Mouse (Mus musculus): ENCODE measurements around the gene Mospd1.

The Mospd1 gene

DNA sequence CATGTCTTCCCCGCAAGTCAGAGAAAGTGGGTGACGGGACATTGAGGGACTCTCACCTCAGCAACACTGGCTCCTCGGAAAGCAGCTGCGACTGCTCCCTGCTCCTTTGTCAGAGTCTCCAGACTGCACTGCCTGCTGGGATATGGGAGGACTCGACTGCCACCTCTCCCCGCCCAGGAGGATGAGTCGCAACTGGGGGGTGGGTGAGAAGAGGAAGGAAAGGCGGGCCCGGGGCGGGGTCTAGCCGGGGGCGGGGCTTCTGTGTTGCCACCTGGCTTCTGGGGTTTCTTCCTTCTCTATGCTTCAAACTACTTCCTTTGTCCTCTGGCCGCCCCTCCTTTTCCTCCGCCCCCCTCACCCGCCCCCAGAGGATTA, at the start of gene Mospd1:
TSS of gene Mospd1 (minus strand) at position 137 of the 375 bp plus-strand sequence.
- DNase-seq, result peak; percentile 69

DNA sequence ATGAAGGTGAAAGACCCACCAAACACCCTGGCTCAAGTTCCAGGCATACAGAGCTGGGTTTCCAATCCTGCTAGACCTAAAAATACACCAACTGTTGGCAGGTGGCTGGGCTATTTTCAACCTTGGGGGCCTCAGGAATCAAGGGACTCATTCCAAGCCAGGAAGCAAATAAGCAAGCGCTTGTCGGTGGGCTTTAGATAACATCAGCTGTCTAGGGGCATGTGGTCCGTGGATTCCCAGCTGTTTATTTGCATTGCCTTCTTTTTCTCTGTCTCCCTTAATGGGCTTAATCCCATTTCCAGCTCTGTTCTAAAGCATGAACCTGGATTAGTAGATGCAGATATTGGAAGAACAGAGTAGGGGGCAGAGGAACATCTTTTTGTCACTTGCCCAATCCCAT, 16.1 kb upstream of the Mospd1 start:
- no peak for DNase-seq

DNA sequence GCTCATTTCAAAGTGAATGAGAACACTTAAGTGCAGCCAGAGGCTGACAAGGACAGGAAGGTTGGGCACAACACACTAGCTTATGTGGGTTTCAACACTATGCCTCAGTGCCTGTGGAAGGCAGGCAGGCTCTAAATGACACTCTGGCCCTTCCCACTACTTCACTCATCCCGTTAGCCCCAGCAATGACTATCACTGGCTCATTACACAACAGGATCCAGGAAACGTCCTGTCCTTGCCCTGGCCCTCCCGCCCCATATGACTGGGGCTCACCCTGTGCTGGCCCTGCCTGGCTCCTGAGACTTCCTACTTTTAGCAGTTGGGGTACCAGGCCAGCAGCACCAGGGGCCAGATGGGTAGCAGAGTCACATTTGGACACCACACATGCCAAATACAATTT, 12.8 kb upstream of the Mospd1 start:
- DNase-seq, result no peak

DNA sequence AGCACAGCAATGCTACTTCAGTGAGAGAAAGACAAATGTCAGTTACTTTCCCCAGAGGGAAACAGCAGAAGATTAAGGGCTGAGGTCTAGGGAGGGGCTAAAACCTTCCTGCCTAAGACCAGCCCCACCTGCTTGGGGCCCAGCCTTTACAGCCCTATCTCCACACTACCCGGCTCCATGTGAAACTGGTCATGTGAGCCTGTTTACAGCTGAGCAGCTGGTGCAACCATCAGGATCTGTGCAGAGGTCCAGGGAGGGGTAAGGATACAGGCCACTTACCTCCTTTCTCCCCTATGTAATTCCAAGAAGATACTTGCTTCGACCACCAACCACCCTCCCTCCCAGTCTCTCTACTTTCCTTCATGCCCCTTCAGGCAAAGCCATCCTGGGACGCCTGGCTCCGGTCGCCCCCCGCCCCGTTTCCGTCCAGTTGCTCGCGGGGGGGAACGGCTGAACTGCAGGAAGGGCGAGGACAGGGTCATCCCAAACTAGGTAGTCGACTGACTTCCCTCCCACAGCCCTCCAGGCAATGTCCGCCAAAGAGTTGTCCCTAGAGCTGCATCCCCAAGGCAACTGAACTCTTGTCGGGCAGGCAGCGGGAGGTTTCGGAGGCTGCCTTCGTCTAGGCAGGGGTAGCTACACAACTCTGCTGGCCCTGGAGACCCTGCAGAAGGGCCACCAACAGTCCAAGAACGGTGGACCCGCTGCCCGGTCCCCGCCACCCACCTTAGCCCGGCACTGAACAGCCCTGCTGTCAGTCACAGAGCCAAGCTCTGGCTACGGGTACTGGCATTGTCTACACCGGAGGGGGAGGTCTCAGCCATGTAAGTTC, 552 bp downstream of the Mospd1 start:
- peak; percentile 5 for DNase-seq

DNA sequence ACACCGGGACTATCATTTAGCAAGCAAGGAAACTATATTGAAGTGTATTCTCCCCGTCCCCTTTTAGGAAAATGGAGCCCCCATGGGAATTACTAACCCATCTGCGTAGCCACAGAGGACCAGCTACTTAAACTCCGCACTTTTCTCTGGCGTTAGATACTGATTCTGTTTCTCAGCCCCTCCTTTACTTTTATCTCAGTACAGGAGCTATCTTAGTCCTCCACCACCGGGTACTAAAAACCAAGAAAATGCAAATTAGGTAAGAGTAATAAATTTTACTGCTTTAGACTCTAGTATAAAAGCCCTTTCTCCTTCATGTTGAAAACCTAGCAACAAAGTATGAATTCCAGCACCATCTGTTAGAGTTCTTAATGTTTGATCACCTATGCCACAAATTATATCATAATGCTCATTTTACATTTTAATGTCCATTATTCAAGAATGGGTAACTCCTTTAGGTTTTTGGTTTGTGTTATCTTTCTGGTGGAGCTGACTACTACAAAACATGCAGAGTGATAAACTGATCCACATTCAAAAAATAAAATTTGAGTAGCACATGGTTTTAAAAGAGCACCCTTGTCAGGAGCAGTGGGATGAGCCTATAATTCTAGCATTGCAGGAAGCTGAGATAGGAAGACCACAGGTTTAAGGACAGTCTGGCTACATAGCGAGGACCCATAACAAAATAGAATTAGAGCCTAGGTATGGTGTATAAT, 5.5 kb downstream of the Mospd1 start:
- DNase-seq, result no peak

DNA sequence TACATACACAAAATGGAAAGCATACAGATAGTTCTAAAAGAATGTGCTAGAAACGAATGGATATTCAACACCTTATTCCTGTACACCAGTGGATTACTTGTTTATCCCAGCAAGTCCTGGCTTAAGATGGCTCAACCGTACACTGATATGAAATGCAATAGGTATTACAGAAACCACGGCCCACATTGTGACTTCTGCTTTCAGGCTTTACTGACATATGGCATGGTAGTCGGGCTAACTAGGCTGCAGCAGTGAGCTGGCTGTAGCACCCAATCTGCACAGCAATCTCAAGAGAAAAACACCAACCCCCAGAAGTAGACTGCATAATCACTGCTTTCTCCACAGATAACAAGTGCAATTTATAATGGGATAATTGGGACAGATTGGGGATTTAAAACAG, 21.9 kb downstream of the Mospd1 start:
- DNase-seq, result no peak

DNA sequence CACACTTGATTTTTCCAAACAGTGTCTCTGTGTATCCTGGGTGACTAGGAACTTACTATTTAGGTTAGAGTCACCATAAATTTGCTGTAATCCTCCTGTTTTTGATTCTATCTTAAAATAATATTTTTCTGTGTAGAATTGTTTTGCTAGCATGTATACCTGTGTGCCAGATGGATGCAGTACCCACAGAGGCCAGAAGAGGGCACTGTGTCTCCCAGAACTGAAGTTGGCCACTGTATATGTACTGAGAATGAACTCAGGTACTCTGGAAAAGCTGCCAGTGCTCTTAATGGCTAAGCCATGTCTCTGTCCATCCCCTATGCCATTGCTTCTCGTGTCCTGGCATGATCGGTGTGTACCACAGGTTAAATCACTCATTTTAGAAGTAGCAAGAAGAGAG, 28.8 kb downstream of the Mospd1 start:
- peak; percentile 35 for DNase-seq

DNA sequence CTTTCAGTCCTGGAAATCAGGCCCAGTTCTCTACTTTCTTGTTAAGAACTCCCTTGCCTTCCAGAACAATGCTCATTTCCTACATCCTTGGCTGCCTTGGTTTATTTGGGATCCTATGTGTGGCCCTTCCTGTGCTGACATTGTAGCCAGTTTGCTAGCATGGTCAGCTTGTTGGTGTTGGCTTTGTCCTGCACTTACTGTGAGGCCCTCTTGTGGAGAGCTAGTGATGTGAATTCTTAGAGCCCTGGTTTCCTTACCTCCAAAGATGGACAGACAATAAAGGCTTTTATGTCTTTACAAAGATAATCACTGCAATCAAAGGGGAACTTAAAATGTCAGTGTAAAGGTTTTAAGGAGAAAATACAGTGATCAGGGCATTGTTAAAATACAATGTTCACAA, 32.9 kb downstream of the Mospd1 start:
- DNase-seq, result no peak

DNA sequence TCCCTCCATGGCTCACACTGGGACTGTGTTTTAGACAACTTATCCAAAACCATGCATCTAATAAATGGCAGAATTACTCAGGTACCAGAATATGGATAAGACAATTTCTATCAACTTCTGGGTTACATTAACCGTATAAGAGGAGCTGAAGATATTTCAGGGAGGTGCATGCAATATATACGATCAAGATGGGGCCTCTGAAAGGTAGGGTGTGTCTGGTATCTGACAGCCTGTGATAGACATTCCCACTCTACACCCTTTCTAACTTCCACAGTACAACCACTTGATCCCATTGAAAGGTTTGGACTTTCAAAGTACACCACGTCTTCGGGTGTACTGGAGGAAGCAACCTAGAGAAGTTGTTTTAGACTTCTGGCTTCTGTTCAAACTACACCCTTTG, 39.9 kb downstream of the Mospd1 start:
- DNase-seq, result no peak

DNA sequence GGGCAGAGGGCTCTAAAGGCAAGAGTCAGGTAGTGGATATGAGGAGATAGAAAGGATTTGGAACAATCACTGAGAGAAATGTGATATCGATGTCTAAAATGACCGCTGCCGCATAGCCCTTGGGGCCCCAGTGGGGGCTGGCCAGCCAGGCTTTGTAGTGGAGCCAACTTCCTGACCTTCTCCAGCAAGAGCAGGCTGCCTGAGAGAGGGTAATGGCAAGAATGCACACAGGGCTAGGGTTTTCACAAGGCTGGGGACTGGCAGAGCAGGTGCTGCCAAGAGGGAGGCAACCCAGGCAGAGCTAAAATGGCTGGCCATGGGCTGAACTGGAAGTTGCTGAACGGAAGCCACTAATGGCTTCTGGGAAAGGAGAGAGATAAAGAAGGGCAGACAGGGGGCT, 49.2 kb downstream of the Mospd1 start:
- DNase-seq, result no peak

DNA sequence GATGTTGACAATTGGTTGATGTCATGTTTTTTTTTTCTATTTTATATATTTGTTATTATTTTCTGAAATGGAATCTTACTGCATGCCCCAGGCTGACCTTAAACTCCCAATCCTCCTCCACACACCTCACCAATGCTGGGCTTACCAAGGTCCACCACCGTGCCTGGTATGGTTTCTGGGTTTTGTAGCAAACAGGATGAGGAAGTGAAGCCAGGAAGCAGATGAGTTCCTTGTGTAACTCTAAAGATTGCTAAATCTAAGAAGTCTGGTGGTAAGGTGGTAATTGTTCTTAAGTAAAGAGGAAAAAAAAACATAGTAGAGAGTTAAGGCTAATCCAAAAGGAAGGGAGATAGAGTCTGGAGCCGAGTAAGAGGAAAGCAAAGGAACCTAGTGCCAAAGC, 49.7 kb downstream of the Mospd1 start:
- DNase-seq, result no peak

Measured in cerebellum, adult 8-10 months (tissue).